Comparison of ENCODE assay signal across 34 mouse cellular contexts in the genomic region with DNA sequence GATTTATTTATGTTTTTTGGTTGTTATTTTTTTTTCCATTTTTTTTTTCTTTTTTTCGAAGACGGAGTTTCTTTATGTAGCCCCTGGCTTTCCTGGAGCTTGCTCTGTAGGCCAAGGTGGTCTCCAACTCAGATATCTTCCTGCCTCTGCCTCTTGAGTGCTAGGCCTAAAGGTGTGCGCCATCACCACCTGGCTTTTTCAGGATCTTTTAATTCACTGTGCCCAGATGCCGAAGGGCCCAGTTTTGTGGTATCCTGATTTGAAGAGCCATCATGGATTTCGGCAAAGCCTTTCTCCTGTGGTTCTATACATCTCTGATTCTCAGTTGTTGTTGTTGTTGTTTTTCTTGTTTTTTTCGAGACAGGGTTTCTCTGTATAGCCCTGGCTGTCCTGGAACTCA.
"Had no signal": no experiment of that assay in that cellular context is flagged by ENCODE, and none has a peak within 500 bp of the region (broad histone marks: within the 10 kb centered on the region; RNA-seq: fewer than 3 reads in every experiment).

No protein-coding gene starts in this region.

- H3K4me3 ChIP-seq: heart, embryonic 12.5 days; heart, embryonic 13.5 days; heart, embryonic 15.5 days; hindbrain, embryonic 10.5 days; hindbrain, embryonic 12.5 days; hindbrain, embryonic 13.5 days; hindbrain, embryonic 15.5 days; intestine, embryonic 15.5 days; kidney, embryonic 15.5 days; layer of hippocampus, adult 2 months; left cerebral cortex, adult 2 months had no signal

- H3K4me1 ChIP-seq: heart, embryonic 12.5 days; heart, embryonic 13.5 days; heart, embryonic 15.5 days; hindbrain, embryonic 12.5 days; hindbrain, embryonic 13.5 days; hindbrain, embryonic 15.5 days; intestine, embryonic 15.5 days; kidney, embryonic 15.5 days had no signal

- H3K9ac ChIP-seq: heart, embryonic 12.5 days; heart, embryonic 13.5 days; heart, embryonic 15.5 days; hindbrain, embryonic 12.5 days; hindbrain, embryonic 13.5 days; hindbrain, embryonic 14.5 days; hindbrain, embryonic 15.5 days; intestine, embryonic 15.5 days; kidney, embryonic 15.5 days had no signal

- H3K27me3 ChIP-seq: heart, embryonic 12.5 days; heart, embryonic 13.5 days; heart, embryonic 15.5 days; hindbrain, embryonic 12.5 days; hindbrain, embryonic 13.5 days; intestine, embryonic 15.5 days; kidney, embryonic 15.5 days had no signal

- H3K4me2 ChIP-seq: heart, embryonic 12.5 days; heart, embryonic 13.5 days; heart, embryonic 15.5 days; hindbrain, embryonic 12.5 days; hindbrain, embryonic 13.5 days; hindbrain, embryonic 14.5 days; hindbrain, embryonic 15.5 days; intestine, embryonic 15.5 days; kidney, embryonic 15.5 days had no signal

- H3K9me3 ChIP-seq: heart, embryonic 12.5 days; heart, embryonic 13.5 days; heart, embryonic 15.5 days; hindbrain, embryonic 10.5 days; hindbrain, embryonic 13.5 days; hindbrain, embryonic 15.5 days; intestine, embryonic 15.5 days; kidney, embryonic 15.5 days had no signal

- DNase-seq: heart, postnatal 10 days; heart, postnatal 14 days; heart, postnatal 36 days; heart, postnatal 4 days; kidney, adult 11 months; kidney, adult 18-20 months; kidney, adult 2 months; kidney, adult 8-10 months; kidney, adult 9 months; kidney, postnatal 10 days; kidney, postnatal 14 days; kidney, postnatal 25 days; kidney, postnatal 36 days; kidney, postnatal 4 days; layer of hippocampus, adult 9-11 months; layer of hippocampus, postnatal 36 days had no signal

- H3K27ac ChIP-seq: heart, embryonic 13.5 days; heart, embryonic 15.5 days; hindbrain, embryonic 10.5 days; hindbrain, embryonic 12.5 days; hindbrain, embryonic 13.5 days; hindbrain, embryonic 14.5 days; hindbrain, embryonic 15.5 days; hindbrain, postnatal 0 days; intestine, embryonic 15.5 days; kidney, embryonic 15.5 days; kidney, postnatal 0 days; layer of hippocampus, adult 2 months; left cerebral cortex, adult 2 months had no signal

- H3K36me3 ChIP-seq: heart, embryonic 12.5 days; heart, embryonic 13.5 days; heart, embryonic 15.5 days; hindbrain, embryonic 10.5 days; hindbrain, embryonic 12.5 days; hindbrain, embryonic 13.5 days; hindbrain, embryonic 15.5 days; intestine, embryonic 15.5 days; kidney, embryonic 15.5 days had no signal

- ATAC-seq: hindbrain, embryonic 16.5 days; hindbrain, postnatal 0 days; inflammation-experienced regulatory T-cells, adult 6 months; intestine, embryonic 16.5 days; intestine, postnatal 0 days had no signal
